Mouse (Mus musculus): ENCODE data around the gene Cald1. TPM values are rescaled to one million over a fixed set of nuclear protein-coding genes. Genes with fewer than 3 reads are reported as not detected.

The Cald1 gene
- polyA plus RNA-seq, 1 experiment from 2014 or later: 239 TPM

DNA sequence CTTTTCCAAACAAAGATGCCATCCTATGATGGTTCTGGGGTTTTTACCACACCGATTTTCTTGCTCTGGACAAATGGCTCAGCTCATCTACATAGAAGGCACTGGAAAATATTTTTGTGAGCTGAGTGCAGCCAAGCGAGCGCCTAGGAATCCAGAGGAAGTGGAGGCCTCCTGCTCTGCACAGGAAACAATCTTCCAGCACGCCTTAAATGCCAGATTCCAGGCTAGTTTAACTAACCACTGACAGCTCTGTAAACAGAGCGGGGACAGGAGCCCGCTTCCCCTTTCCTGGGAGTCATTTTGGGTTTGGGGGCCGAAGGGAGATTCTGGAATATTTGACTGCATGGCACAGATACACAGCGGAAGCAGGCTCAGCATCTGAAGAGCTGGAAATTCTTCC, 86.6 kb downstream of the Cald1 start:
- ATAC-seq: no peak
- 27% methylated on average over 8 of the region's 8 CpGs for WGBS
- H3K27me3 ChIP-seq (replicated peaks; ENCODE audit: control insufficient read depth, insufficient read depth, low read length): no peaks in the 10 kb centered on the region
- no peak overlapping the region for H3K4me2 ChIP-seq (replicated peaks; ENCODE audit: low read depth)
- no peak overlapping the region for H3K9ac ChIP-seq (ENCODE audit: low read depth, low read length)
- H3K4me3 ChIP-seq (ENCODE audit: low read depth, low read length): no peak overlapping the region
- H3K9me3 ChIP-seq (ENCODE audit: control insufficient read depth): no peaks in the 10 kb centered on the region
- TF ChIP-seq CTCF (IDR thresholded peaks at IDR 0.05; ENCODE audit: low read depth): no peak
- H3K36me3 ChIP-seq (ENCODE audit: control insufficient read depth, insufficient read depth): no peaks in the 10 kb centered on the region
- no peak overlapping the region for H3K27ac ChIP-seq (ENCODE audit: low read depth, low read length)
- peaks cover 4% of the 10 kb centered on the region; the same call in 1 of the 2 replicates for H3K4me1 ChIP-seq (replicated peaks; ENCODE audit: control insufficient read depth, insufficient read depth, low read length)

GRCm38 (mm10) chr6:34688971-34689370, 90.7 kb downstream of the Cald1 start:
- Histone ChIP-seq H3K36me3 (ENCODE audit: control insufficient read depth, insufficient read depth) (no peaks in the 10 kb centered on the region), H3K27ac (ENCODE audit: low read depth, low read length) (no peak overlapping the region), H3K27me3 (replicated peaks; ENCODE audit: control insufficient read depth, insufficient read depth, low read length) (no peaks in the 10 kb centered on the region), H3K4me2 (replicated peaks; ENCODE audit: low read depth) (no peak overlapping the region), H3K9me3 (ENCODE audit: control insufficient read depth) (no peaks in the 10 kb centered on the region), H3K4me1 (replicated peaks; ENCODE audit: control insufficient read depth, insufficient read depth, low read length) (peaks cover 4% of the 10 kb centered on the region; the same call in 1 of the 2 replicates), H3K4me3 (ENCODE audit: low read depth, low read length) (no peak overlapping the region), H3K9ac (ENCODE audit: low read depth, low read length) (no peak overlapping the region)
- ATAC-seq: peak; percentile 64
- 48% methylated on average over 2 of the region's 2 CpGs for WGBS
- no peak for TF ChIP-seq CTCF (IDR thresholded peaks at IDR 0.05; ENCODE audit: low read depth)

GRCm38 (mm10) chr6:34691416-34691815, 93.1 kb downstream of the Cald1 start:
- ATAC-seq: no peak
- Histone ChIP-seq H3K4me1 (replicated peaks; ENCODE audit: control insufficient read depth, insufficient read depth, low read length) (peaks cover 4% of the 10 kb centered on the region; the same call in 1 of the 2 replicates), H3K9me3 (ENCODE audit: control insufficient read depth) (no peaks in the 10 kb centered on the region), H3K27me3 (replicated peaks; ENCODE audit: control insufficient read depth, insufficient read depth, low read length) (no peaks in the 10 kb centered on the region), H3K4me3 (ENCODE audit: low read depth, low read length) (no peak overlapping the region), H3K27ac (ENCODE audit: low read depth, low read length) (no peak overlapping the region), H3K36me3 (ENCODE audit: control insufficient read depth, insufficient read depth) (no peaks in the 10 kb centered on the region), H3K9ac (ENCODE audit: low read depth, low read length) (no peak overlapping the region), H3K4me2 (replicated peaks; ENCODE audit: low read depth) (no peak overlapping the region)
- TF ChIP-seq CTCF (IDR thresholded peaks at IDR 0.05; ENCODE audit: low read depth): no peak
- WGBS: 71% methylated on average over 7 of the region's 7 CpGs

GRCm38 (mm10) chr6:34694096-34694495, 95.8 kb downstream of the Cald1 start:
- no peak overlapping the region for H3K27ac ChIP-seq (ENCODE audit: low read depth, low read length)
- H3K4me3 ChIP-seq (ENCODE audit: low read depth, low read length): no peak overlapping the region
- H3K9me3 ChIP-seq (ENCODE audit: control insufficient read depth): no peaks in the 10 kb centered on the region
- H3K36me3 ChIP-seq (ENCODE audit: control insufficient read depth, insufficient read depth): no peaks in the 10 kb centered on the region
- ATAC-seq: no peak
- H3K4me2 ChIP-seq (replicated peaks; ENCODE audit: low read depth): no peak overlapping the region
- H3K4me1 ChIP-seq (replicated peaks; ENCODE audit: control insufficient read depth, insufficient read depth, low read length): peaks cover 4% of the 10 kb centered on the region; the same call in 1 of the 2 replicates
- no peak for TF ChIP-seq CTCF (IDR thresholded peaks at IDR 0.05; ENCODE audit: low read depth)
- WGBS: 88% methylated on average over 4 of the region's 4 CpGs
- H3K9ac ChIP-seq (ENCODE audit: low read depth, low read length): no peak overlapping the region
- H3K27me3 ChIP-seq (replicated peaks; ENCODE audit: control insufficient read depth, insufficient read depth, low read length): no peaks in the 10 kb centered on the region

- no peak overlapping the region for H3K27ac ChIP-seq (ENCODE audit: low read depth, low read length)
- 0 out of 2 replicates have a peak, but pooled peaks cover 3% of the 10 kb centered on the region for H3K36me3 ChIP-seq (ENCODE audit: control insufficient read depth, insufficient read depth)
- TF ChIP-seq CTCF (IDR thresholded peaks at IDR 0.05; ENCODE audit: low read depth): no peak
- H3K4me1 ChIP-seq (replicated peaks; ENCODE audit: control insufficient read depth, insufficient read depth, low read length): peaks cover 3% of the 10 kb centered on the region; the same call in 1 of the 2 replicates
- no peak overlapping the region for H3K4me3 ChIP-seq (ENCODE audit: low read depth, low read length)
- no peak for ATAC-seq
- H3K27me3 ChIP-seq (replicated peaks; ENCODE audit: control insufficient read depth, insufficient read depth, low read length): no peaks in the 10 kb centered on the region
- WGBS: 91% methylated on average over 1 of the region's 1 CpGs
- H3K9me3 ChIP-seq (ENCODE audit: control insufficient read depth): peaks cover 19% of the 10 kb centered on the region
- H3K9ac ChIP-seq (ENCODE audit: low read depth, low read length): no peak overlapping the region
- no peak overlapping the region for H3K4me2 ChIP-seq (replicated peaks; ENCODE audit: low read depth)
Measured at GRCm38 (mm10) chr6:34703421-34704120, 105.3 kb downstream of the Cald1 start.

DNA sequence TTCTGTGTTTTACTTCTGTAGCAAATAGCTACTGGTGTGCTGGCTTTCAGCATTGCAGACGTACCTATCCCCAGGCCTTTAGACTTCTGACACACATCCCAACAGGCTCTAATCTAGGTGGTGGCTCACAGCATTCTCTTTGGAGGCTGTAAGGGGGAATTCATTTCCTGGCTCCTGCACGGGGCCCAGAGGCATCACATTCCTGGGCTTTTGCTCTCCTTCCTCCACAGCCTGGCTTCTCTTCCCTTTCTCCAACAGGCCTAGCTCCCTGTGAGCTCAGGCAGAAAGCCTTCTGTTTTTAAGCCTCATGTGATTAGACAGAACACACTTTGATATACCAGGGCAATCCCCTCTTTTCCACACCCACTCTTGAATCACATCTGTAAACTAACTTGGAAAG, 109.2 kb downstream of the Cald1 start:
- no peak for TF ChIP-seq CTCF (IDR thresholded peaks at IDR 0.05; ENCODE audit: low read depth)
- no peak overlapping the region for H3K4me3 ChIP-seq (ENCODE audit: low read depth, low read length)
- ATAC-seq: no peak
- peaks cover 19% of the 10 kb centered on the region for H3K9me3 ChIP-seq (ENCODE audit: control insufficient read depth)
- no peak overlapping the region for H3K9ac ChIP-seq (ENCODE audit: low read depth, low read length)
- WGBS: 40% methylated on average over 2 of the region's 2 CpGs
- H3K27ac ChIP-seq (ENCODE audit: low read depth, low read length): no peak overlapping the region
- no peaks in the 10 kb centered on the region for H3K27me3 ChIP-seq (replicated peaks; ENCODE audit: control insufficient read depth, insufficient read depth, low read length)
- H3K4me2 ChIP-seq (replicated peaks; ENCODE audit: low read depth): no peak overlapping the region
- 0 out of 2 replicates have a peak, but pooled peaks cover 3% of the 10 kb centered on the region for H3K36me3 ChIP-seq (ENCODE audit: control insufficient read depth, insufficient read depth)
- H3K4me1 ChIP-seq (replicated peaks; ENCODE audit: control insufficient read depth, insufficient read depth, low read length): peaks cover 5% of the 10 kb centered on the region; the same call in 1 of the 2 replicates
